Mouse (Mus musculus) ES-E14 (cell line): ENCODE measurements at regions not wholly inside any gene's neighbourhood (a gene's known extent, or its start where the extent isn't known, plus 50 kb on each side); places are given as distances from the start of the nearest gene placed in this dataset.

ENCODE experiments used
- CHD2 ChIP-seq: IDR thresholded peaks from 2 replicates; pipeline ENCODE4 v1.6.1; 2014; ENCODE audit warnings: mild to moderate bottlenecking, low read depth, low read length, inconsistent platforms
- ZNF384 ChIP-seq: IDR thresholded peaks from 2 replicates; pipeline ENCODE4 v1.6.1; 2012; ENCODE audit warnings: low read depth, low read length, inconsistent platforms

DNA sequence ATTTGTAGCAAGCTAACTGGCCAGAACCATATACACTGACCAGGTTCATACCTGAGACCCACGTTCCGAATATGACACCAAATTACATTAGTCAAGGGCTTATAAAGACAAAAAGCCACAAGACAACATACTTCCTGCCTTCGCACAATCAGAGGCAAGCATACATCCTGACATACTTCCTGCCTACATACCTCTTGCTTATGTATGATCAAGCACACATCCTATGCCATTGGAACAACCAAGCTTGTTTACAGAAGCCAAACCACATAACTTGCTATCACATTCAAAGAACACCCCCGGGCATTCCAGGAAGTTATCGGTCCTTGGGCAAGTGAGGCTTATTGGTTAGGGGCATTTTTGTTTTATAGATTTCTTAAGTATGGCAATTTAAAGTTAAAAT lies 62.9 kb upstream of the AU015836 start:
- TF ChIP-seq CHD2 (no peak), ZNF384 (no peak)
